Mouse (Mus musculus): ENCODE data around the gene Lgals1. TPM values are rescaled to one million over a fixed set of nuclear protein-coding genes. Genes with fewer than 3 reads are reported as not detected.

Gene Lgals1
- total and polyA plus RNA-seq, 3 experiments, result 646 to 1,010 (median 974) TPM

- no peak for TF ChIP-seq MEF2A (IDR thresholded peaks at IDR 0.05; ENCODE audit: extremely low read depth, insufficient replicate concordance, low read depth, low read length, poor library complexity, severe bottlenecking)
Measured at GRCm38 (mm10) chr15:78908982-78909381, 17.5 kb upstream of the Lgals1 start (continued).

- TF ChIP-seq HCFC1 (IDR thresholded peaks at IDR 0.05; ENCODE audit: low read depth, low read length), result no peak
- TF ChIP-seq GATA1 (IDR thresholded peaks at IDR 0.05; ENCODE audit: low read depth, low read length), result no peak
- TF ChIP-seq KAT2A (conservative IDR thresholded peaks at IDR 0.05; ENCODE audit: low read depth, low read length), result no peak
- no peak for TF ChIP-seq NRF1 (IDR thresholded peaks at IDR 0.05; ENCODE audit: insufficient read depth, low read depth, low read length, poor library complexity, severe bottlenecking)
- TF ChIP-seq MYC (IDR thresholded peaks at IDR 0.05; ENCODE audit: low read depth, low read length), result no peak
- no peak for TF ChIP-seq JUND (IDR thresholded peaks at IDR 0.05; ENCODE audit: low read depth, low read length)
- no peak for TF ChIP-seq POLR2A (IDR thresholded peaks at IDR 0.05; ENCODE audit: control insufficient read depth in 1 of 2, insufficient read depth in 1 of 2, low read depth in 1 of 2, low read length in 2 of 2, poor library complexity in 1 of 2)
- no peak for TF ChIP-seq ZMIZ1 (IDR thresholded peaks at IDR 0.05; ENCODE audit: low read depth, low read length)
- TF ChIP-seq MXI1 (IDR thresholded peaks at IDR 0.05; ENCODE audit: low read depth, low read length), result peak; percentile 31; the same call in 1 of the 2 replicates
- peak; percentile 31; the same call in 1 of the 2 replicates for TF ChIP-seq SMC3 (IDR thresholded peaks at IDR 0.05; ENCODE audit: low read depth, low read length)
- no peak for TF ChIP-seq RCOR1 (IDR thresholded peaks at IDR 0.05; ENCODE audit: low read depth, low read length)
- no peak for TF ChIP-seq ZKSCAN1 (IDR thresholded peaks at IDR 0.05; ENCODE audit: low read depth, low read length)
- TF ChIP-seq CTCF (IDR thresholded peaks at IDR 0.05 in 2 of 3, conservative IDR thresholded peaks at IDR 0.05 in 1 of 3; ENCODE audit: control insufficient read depth in 1 of 3, insufficient read depth in 1 of 3, low read depth in 2 of 3, low read length in 3 of 3, poor library complexity in 1 of 3, severe bottlenecking in 1 of 3), result peak; percentile 9 to 53 (median 28); a peak in 4 of 6 replicates
- no peak for TF ChIP-seq MYB (IDR thresholded peaks at IDR 0.05; ENCODE audit: low read depth, low read length)
- no peak for TF ChIP-seq ZNF384 (IDR thresholded peaks at IDR 0.05; ENCODE audit: low read depth, low read length)
- Histone ChIP-seq H3K79me2 (ENCODE audit: control insufficient read depth, insufficient read depth, low read length, poor library complexity) (peaks cover 21% of the 10 kb centered on the region), H3K27ac (ENCODE audit: control insufficient read depth, low read depth, low read length) (no peak overlapping the region), H3K4me1 (ENCODE audit: control insufficient read depth in 1 of 2, insufficient read depth in 2 of 2, low read length in 2 of 2) (peaks cover 7 to 39% of the 10 kb centered on the region in 2 experiments), H3K36me3 (ENCODE audit: control insufficient read depth in 1 of 2, insufficient read depth in 2 of 2, low read length in 2 of 2) (peaks cover 4 to 23% of the 10 kb centered on the region in 2 experiments; a peak in 3 of 4 replicates), H3K9ac (ENCODE audit: control insufficient read depth, low read depth, low read length, poor library complexity, severe bottlenecking) (no peak overlapping the region), H3K4me3 (ENCODE audit: control insufficient read depth in 1 of 2, insufficient read depth in 1 of 2, low read depth in 2 of 2, low read length in 2 of 2) (no peak overlapping the region), H3K27me3 (ENCODE audit: control insufficient read depth in 1 of 2, insufficient read depth in 2 of 2, low read length in 2 of 2) (no peaks in the 10 kb centered on the region), H3K9me3 (replicated peaks; ENCODE audit: insufficient read depth, low read length) (no peaks in the 10 kb centered on the region)
- peak; percentile 44 for DNase-seq (ENCODE audit: low read depth, low spot score)
Measured at GRCm38 (mm10) chr15:78912040-78912439, 14.5 kb upstream of the Lgals1 start.

- Histone ChIP-seq H3K4me1 (ENCODE audit: control insufficient read depth in 1 of 2, insufficient read depth in 2 of 2, low read length in 2 of 2) (peaks cover 6 to 31% of the 10 kb centered on the region in 2 experiments), H3K27me3 (ENCODE audit: control insufficient read depth in 1 of 2, insufficient read depth in 2 of 2, low read length in 2 of 2) (no peaks in the 10 kb centered on the region), H3K27ac (ENCODE audit: control insufficient read depth, low read depth, low read length) (peak within 1 kb of the TSS; percentile 35), H3K36me3 (ENCODE audit: control insufficient read depth in 1 of 2, insufficient read depth in 2 of 2, low read length in 2 of 2) (peaks cover 4 to 16% of the 10 kb centered on the region in 2 experiments; a peak in 3 of 4 replicates), H3K9me3 (replicated peaks; ENCODE audit: insufficient read depth, low read length) (no peaks in the 10 kb centered on the region), H3K79me2 (ENCODE audit: control insufficient read depth, insufficient read depth, low read length, poor library complexity) (peaks cover 21% of the 10 kb centered on the region), H3K4me3 (ENCODE audit: control insufficient read depth in 1 of 2, insufficient read depth in 1 of 2, low read depth in 2 of 2, low read length in 2 of 2) (peak within 1 kb of the TSS; percentile 63 to 74), H3K9ac (ENCODE audit: control insufficient read depth, low read depth, low read length, poor library complexity, severe bottlenecking) (peak within 1 kb of the TSS; percentile 73)
- DNase-seq (ENCODE audit: low read depth, low spot score), result peak; percentile 99
- TF ChIP-seq MAZ (IDR thresholded peaks at IDR 0.05; ENCODE audit: low read depth, low read length), result no peak
- TF ChIP-seq CHD1 (IDR thresholded peaks at IDR 0.05; ENCODE audit: low read depth, low read length), result no peak
- no peak for TF ChIP-seq BHLHE40 (IDR thresholded peaks at IDR 0.05; ENCODE audit: borderline replicate concordance, low read depth, low read length)
- no peak for TF ChIP-seq KAT2A (conservative IDR thresholded peaks at IDR 0.05; ENCODE audit: low read depth, low read length)
- peak; percentile 70 for TF ChIP-seq NELFE (IDR thresholded peaks at IDR 0.05; ENCODE audit: low read depth, low read length)
- TF ChIP-seq MEF2A (IDR thresholded peaks at IDR 0.05; ENCODE audit: extremely low read depth, insufficient replicate concordance, low read depth, low read length, poor library complexity, severe bottlenecking), result no peak
- peak; percentile 73 for TF ChIP-seq CHD2 (IDR thresholded peaks at IDR 0.05; ENCODE audit: low read length)
- TF ChIP-seq SIN3A (IDR thresholded peaks at IDR 0.05; ENCODE audit: low read length), result no peak
- no peak for TF ChIP-seq E2F4 (IDR thresholded peaks at IDR 0.05; ENCODE audit: borderline replicate concordance, low read depth, low read length)
- TF ChIP-seq MAFK (IDR thresholded peaks at IDR 0.05; ENCODE audit: borderline replicate concordance, low read depth, low read length), result no peak
- no peak for TF ChIP-seq JUND (IDR thresholded peaks at IDR 0.05; ENCODE audit: low read depth, low read length)
- TF ChIP-seq MXI1 (IDR thresholded peaks at IDR 0.05; ENCODE audit: low read depth, low read length), result peak; percentile 48; the same call in 1 of the 2 replicates
- no peak for TF ChIP-seq TAL1 (IDR thresholded peaks at IDR 0.05; ENCODE audit: low read length)
- TF ChIP-seq ZKSCAN1 (IDR thresholded peaks at IDR 0.05; ENCODE audit: low read depth, low read length), result no peak
- TF ChIP-seq MAX (IDR thresholded peaks at IDR 0.05; ENCODE audit: low read length), result peak; percentile 95
- 0 out of 2 replicates have a peak, but pooled peaks have one; percentile 34 for TF ChIP-seq TBP (IDR thresholded peaks at IDR 0.05; ENCODE audit: low read depth, low read length)
- no peak for TF ChIP-seq POLR2AphosphoS5 (IDR thresholded peaks at IDR 0.05; ENCODE audit: borderline replicate concordance, low read depth, low read length)
- TF ChIP-seq USF2 (IDR thresholded peaks at IDR 0.05; ENCODE audit: borderline replicate concordance in 1 of 2, insufficient read depth in 1 of 2, low read depth in 1 of 2, low read length in 2 of 2), result no peak
Measured at GRCm38 (mm10) chr15:78913632-78914090, 12.9 kb upstream of the Lgals1 start, which contains the start of gene Pdxp. Gene Pdxp (plus strand): TSS chr15:78913919.

Measured in MEL (cell line).